Mouse (Mus musculus): ENCODE measurements around the gene Tmem183a. TPM values are rescaled to one million over a fixed set of nuclear protein-coding genes. Genes with fewer than 3 reads are reported as not detected.
A peak's percentile ranks its signal among the peaks of the same experiment; 100 is the strongest.

The Tmem183a gene
- polyA plus RNA-seq, 1 experiment, result 45.7 TPM

- no peak for TF ChIP-seq CTCF (IDR thresholded peaks at IDR 0.05; ENCODE audit: control insufficient read depth, insufficient read depth, low read length)
- TF ChIP-seq POLR2A (IDR thresholded peaks at IDR 0.05; ENCODE audit: borderline replicate concordance, control insufficient read depth, low read depth, low read length), result no peak
- Histone ChIP-seq H3K4me1 (ENCODE audit: control insufficient read depth, insufficient read depth, low read length) (peaks cover 8% of the 10 kb centered on the region), H3K27ac (ENCODE audit: control insufficient read depth, insufficient read depth, low read depth, low read length, poor library complexity) (peak overlapping the region; percentile 23; the same call in 1 of the 2 replicates), H3K4me3 (replicated peaks; ENCODE audit: control insufficient read depth, low read depth, low read length) (no peak overlapping the region)
- 82% methylated on average over 9 of the region's 9 CpGs for WGBS
These were observed 56.8 kb downstream of the Tmem183a start for GRCm38 (mm10) chr1:134304940-134305339.

DNA sequence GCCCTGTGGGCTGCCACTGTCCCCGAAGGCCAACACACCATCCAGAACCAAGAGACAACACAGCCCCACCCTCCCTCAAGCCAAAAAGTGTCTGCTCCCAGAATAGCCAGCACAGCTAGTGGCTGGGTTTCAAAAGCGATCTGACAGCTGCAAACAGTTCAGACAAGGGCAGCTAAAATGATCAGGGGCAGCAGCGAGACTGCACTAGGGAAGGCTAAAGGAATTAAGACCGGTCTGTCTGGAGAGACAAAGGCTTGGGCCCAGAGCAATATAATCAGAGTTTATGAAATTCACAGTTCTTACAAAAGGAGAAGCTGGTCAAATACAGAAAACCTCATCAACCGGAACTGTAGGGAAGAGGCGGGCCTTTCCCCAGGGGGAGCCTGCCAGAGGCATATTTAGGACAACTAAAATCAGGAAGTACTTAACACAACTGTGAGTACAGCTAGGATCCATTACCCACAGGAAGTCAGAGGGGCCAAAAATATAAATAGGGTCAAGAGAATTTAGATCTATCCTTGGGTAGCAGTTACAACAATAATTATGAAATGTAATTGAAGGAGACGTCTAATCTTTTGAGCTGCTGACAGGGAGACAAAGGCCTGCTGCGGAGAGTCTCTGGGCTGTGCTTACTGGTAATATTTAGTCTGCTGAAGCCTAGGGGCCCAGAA lies 59.1 kb downstream of the Tmem183a start:
- TF ChIP-seq CTCF (IDR thresholded peaks at IDR 0.05; ENCODE audit: control insufficient read depth, insufficient read depth, low read length) (no peak), POLR2A (IDR thresholded peaks at IDR 0.05; ENCODE audit: borderline replicate concordance, control insufficient read depth, low read depth, low read length) (no peak)
- Histone ChIP-seq H3K27ac (ENCODE audit: control insufficient read depth, insufficient read depth, low read depth, low read length, poor library complexity) (peak overlapping the region; percentile 85), H3K4me3 (replicated peaks; ENCODE audit: control insufficient read depth, low read depth, low read length) (peak overlapping the region; percentile 21), H3K4me1 (ENCODE audit: control insufficient read depth, insufficient read depth, low read length) (peaks cover 8% of the 10 kb centered on the region)
- WGBS, result 5% methylated on average over 8 of the region's 8 CpGs

- no peak overlapping the region for H3K27ac ChIP-seq (ENCODE audit: control insufficient read depth, insufficient read depth, low read depth, low read length, poor library complexity)
- peaks cover 8% of the 10 kb centered on the region for H3K4me1 ChIP-seq (ENCODE audit: control insufficient read depth, insufficient read depth, low read length)
- TF ChIP-seq POLR2A (IDR thresholded peaks at IDR 0.05; ENCODE audit: borderline replicate concordance, control insufficient read depth, low read depth, low read length), result no peak
- TF ChIP-seq CTCF (IDR thresholded peaks at IDR 0.05; ENCODE audit: control insufficient read depth, insufficient read depth, low read length), result no peak
- 6% methylated on average over 56 of the region's 59 CpGs for WGBS
- peak overlapping the region; percentile 52 for H3K4me3 ChIP-seq (replicated peaks; ENCODE audit: control insufficient read depth, low read depth, low read length)
These were observed 63.0 kb downstream of the Tmem183a start for GRCm38 (mm10) chr1:134298636-134299411.

DNA sequence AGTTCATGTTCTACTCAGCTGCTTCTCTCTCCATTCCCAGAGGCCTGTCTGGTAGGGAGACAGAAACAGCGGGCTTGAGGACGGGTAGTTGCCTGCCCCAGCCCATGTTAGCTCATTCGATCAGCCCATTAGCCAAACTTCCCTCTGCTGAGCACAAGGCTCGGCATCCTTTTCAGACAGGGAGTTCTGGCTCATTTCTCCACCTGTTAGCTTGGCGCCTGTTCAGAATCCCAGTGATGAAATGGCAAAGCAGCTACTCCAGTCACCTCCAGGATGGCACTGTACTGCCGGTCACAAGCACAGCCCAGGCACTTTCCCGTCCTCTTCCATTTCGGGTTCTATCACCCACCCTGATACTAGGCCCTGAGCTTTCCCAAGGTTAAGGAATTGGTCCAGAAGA lies 64.5 kb downstream of the Tmem183a start:
- no peak for TF ChIP-seq POLR2A (IDR thresholded peaks at IDR 0.05; ENCODE audit: borderline replicate concordance, control insufficient read depth, low read depth, low read length)
- no peak for TF ChIP-seq CTCF (IDR thresholded peaks at IDR 0.05; ENCODE audit: control insufficient read depth, insufficient read depth, low read length)
- Histone ChIP-seq H3K4me3 (replicated peaks; ENCODE audit: control insufficient read depth, low read depth, low read length) (no peak overlapping the region), H3K4me1 (ENCODE audit: control insufficient read depth, insufficient read depth, low read length) (peaks cover 2% of the 10 kb centered on the region), H3K27ac (ENCODE audit: control insufficient read depth, insufficient read depth, low read depth, low read length, poor library complexity) (no peak overlapping the region)
- WGBS, result 84% methylated on average over 8 of the region's 8 CpGs

Other genes with a start within 250 kb of the Tmem183a start
- 37.4 and 135 TPM in 2 replicates for gene Chil1, start 179.8 kb downstream of the Tmem183a start, polyA plus RNA-seq (2011; ENCODE audit: insufficient read depth, insufficient read length, low replicate concordance, missing spikeins)
- not detected in 2 replicates for gene Mybph, start 168.5 kb downstream of the Tmem183a start, polyA plus RNA-seq (2011; ENCODE audit: insufficient read depth, insufficient read length, low replicate concordance, missing spikeins)
- not detected in 2 replicates for gene Adora1, start 126.5 kb downstream of the Tmem183a start, polyA plus RNA-seq (2011; ENCODE audit: insufficient read depth, insufficient read length, low replicate concordance, missing spikeins)
- not detected in 2 replicates for gene Myog, start 72.0 kb downstream of the Tmem183a start, polyA plus RNA-seq (2011; ENCODE audit: insufficient read depth, insufficient read length, low replicate concordance, missing spikeins)
- gene Ppfia4, start 29.1 kb downstream of the Tmem183a start, polyA plus RNA-seq (2011; ENCODE audit: insufficient read depth, insufficient read length, low replicate concordance, missing spikeins), result 3.3 and 9.3 TPM in 2 replicates
- gene 4933406M09Rik, start 24.0 kb upstream of the Tmem183a start, polyA plus RNA-seq (2011; ENCODE audit: insufficient read depth, insufficient read length, low replicate concordance, missing spikeins), result not detected in 2 replicates
- gene Cyb5r1, start 43.6 kb upstream of the Tmem183a start, polyA plus RNA-seq (2011; ENCODE audit: insufficient read depth, insufficient read length, low replicate concordance, missing spikeins), result 17.6 and 40.8 TPM in 2 replicates
- 98.9 and 107 TPM in 2 replicates for gene Adipor1, start 53.4 kb upstream of the Tmem183a start, polyA plus RNA-seq (2011; ENCODE audit: insufficient read depth, insufficient read length, low replicate concordance, missing spikeins)
- gene Klhl12, start 93.6 kb upstream of the Tmem183a start, polyA plus RNA-seq (2011; ENCODE audit: insufficient read depth, insufficient read length, low replicate concordance, missing spikeins), result 24.1 and 38.0 TPM in 2 replicates
- 10.0 and 10.9 TPM in 2 replicates for gene Rabif, start 132.7 kb upstream of the Tmem183a start, polyA plus RNA-seq (2011; ENCODE audit: insufficient read depth, insufficient read length, low replicate concordance, missing spikeins)
- not detected in 2 replicates for gene Mgat4e, start 187.7 kb upstream of the Tmem183a start, polyA plus RNA-seq (2011; ENCODE audit: insufficient read depth, insufficient read length, low replicate concordance, missing spikeins)
- 7.2 and 20.4 TPM in 2 replicates for gene Kdm5b, start 198.2 kb upstream of the Tmem183a start, polyA plus RNA-seq (2011; ENCODE audit: insufficient read depth, insufficient read length, low replicate concordance, missing spikeins)

All from bone marrow, adult 2 months (tissue).